Mouse (Mus musculus): Measurements from ENCODE around the gene Slc46a1. TPM values are rescaled to one million over a fixed set of nuclear protein-coding genes. Genes with fewer than 3 reads are reported as not detected.

Gene Slc46a1
- polyA plus RNA-seq, 1 experiment from 2014 or later, result 24.7 TPM

DNA sequence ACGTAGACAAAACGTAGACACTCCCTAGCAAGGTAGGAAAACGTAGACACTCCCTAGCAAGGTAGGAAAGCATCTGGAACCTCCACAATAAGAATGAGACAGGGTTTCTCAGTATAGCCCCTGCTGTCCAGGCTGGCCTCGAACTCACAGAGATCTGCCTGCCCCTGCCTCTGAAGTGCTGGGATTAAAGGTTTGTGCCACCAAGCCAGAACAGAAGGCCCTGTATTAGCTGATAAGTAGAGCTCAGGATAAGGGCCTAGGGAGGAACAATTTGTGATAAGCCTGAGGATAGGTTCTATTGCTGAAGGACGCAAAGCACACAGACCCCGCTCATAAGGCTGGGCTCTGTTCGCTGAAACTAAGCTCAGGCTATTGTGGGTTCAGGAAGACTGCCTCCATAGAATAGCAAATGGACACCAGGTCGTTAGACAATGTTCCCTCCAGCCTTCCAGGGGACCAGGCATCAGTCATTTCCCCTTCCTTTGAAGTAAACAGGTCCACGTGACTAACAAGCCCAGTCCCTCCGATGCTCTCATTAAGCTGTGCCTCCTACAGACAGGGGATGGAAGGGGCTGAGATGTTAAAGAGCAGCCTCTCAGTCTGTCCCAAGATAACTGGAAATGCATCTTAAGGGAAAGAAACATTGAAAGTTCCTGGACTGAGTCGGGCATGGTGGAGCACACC, 35.2 kb upstream of the Slc46a1 start:
- Histone ChIP-seq H3K4me3 (ENCODE audit: low read length) (no peak overlapping the region), H3K9me3 (ENCODE audit: low read length) (no peaks in the 10 kb centered on the region), H3K4me2 (replicated peaks; ENCODE audit: low read depth, low read length) (no peak overlapping the region), H3K36me3 (ENCODE audit: insufficient read depth, low read length) (no peaks in the 10 kb centered on the region), H3K27ac (ENCODE audit: low read length) (no peak overlapping the region), H3K4me1 (ENCODE audit: insufficient read depth, low read length) (peaks cover 14% of the 10 kb centered on the region), H3K9ac (replicated peaks; ENCODE audit: low read length) (no peak overlapping the region), H3K27me3 (ENCODE audit: insufficient read depth, low read length) (no peaks in the 10 kb centered on the region)
- WGBS, result 39% methylated on average over 11 of the region's 11 CpGs
- ATAC-seq (ENCODE audit: low FRiP score, low TSS enrichment), result no peak

GRCm38 (mm10) chr11:78431176-78431575, 34.3 kb upstream of the Slc46a1 start:
- no peak for ATAC-seq (ENCODE audit: low FRiP score, low TSS enrichment)
- 61% methylated on average over 10 of the region's 10 CpGs for WGBS
- H3K27ac ChIP-seq (ENCODE audit: low read length), result no peak overlapping the region
- no peak overlapping the region for H3K4me2 ChIP-seq (replicated peaks; ENCODE audit: low read depth, low read length)
- H3K9me3 ChIP-seq (ENCODE audit: low read length), result no peaks in the 10 kb centered on the region
- H3K36me3 ChIP-seq (ENCODE audit: insufficient read depth, low read length), result no peaks in the 10 kb centered on the region
- H3K9ac ChIP-seq (replicated peaks; ENCODE audit: low read length), result no peak overlapping the region
- no peaks in the 10 kb centered on the region for H3K27me3 ChIP-seq (ENCODE audit: insufficient read depth, low read length)
- peaks cover 22% of the 10 kb centered on the region for H3K4me1 ChIP-seq (ENCODE audit: insufficient read depth, low read length)
- H3K4me3 ChIP-seq (ENCODE audit: low read length), result no peak overlapping the region

DNA sequence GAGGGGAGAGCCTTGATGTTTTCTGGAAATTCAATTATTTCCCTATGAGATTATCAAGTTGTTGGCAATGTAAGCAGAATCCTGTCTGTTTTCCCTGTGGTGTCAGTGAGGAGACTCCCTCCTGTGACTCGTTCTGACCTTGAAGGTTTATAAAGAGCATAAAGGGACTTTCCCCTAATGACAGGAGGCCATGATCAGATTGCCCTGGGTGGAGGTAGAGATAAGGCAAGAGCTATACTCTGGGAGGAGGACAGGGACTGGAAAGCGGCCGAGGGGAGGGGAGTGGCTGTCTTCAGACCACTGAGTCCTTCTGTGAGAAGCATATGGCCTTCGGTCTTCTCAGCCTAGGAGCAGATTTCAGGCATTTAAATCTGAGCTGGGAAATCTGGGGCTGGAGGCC, 31.4 kb upstream of the Slc46a1 start:
- Histone ChIP-seq H3K4me3 (ENCODE audit: low read length) (no peak overlapping the region), H3K4me2 (replicated peaks; ENCODE audit: low read depth, low read length) (no peak overlapping the region), H3K36me3 (ENCODE audit: insufficient read depth, low read length) (no peaks in the 10 kb centered on the region), H3K27ac (ENCODE audit: low read length) (no peak overlapping the region), H3K9ac (replicated peaks; ENCODE audit: low read length) (no peak overlapping the region), H3K9me3 (ENCODE audit: low read length) (no peaks in the 10 kb centered on the region), H3K27me3 (ENCODE audit: insufficient read depth, low read length) (no peaks in the 10 kb centered on the region), H3K4me1 (ENCODE audit: insufficient read depth, low read length) (peaks cover 21% of the 10 kb centered on the region)
- WGBS, result 44% methylated on average over 4 of the region's 4 CpGs
- ATAC-seq (ENCODE audit: low FRiP score, low TSS enrichment), result no peak

DNA sequence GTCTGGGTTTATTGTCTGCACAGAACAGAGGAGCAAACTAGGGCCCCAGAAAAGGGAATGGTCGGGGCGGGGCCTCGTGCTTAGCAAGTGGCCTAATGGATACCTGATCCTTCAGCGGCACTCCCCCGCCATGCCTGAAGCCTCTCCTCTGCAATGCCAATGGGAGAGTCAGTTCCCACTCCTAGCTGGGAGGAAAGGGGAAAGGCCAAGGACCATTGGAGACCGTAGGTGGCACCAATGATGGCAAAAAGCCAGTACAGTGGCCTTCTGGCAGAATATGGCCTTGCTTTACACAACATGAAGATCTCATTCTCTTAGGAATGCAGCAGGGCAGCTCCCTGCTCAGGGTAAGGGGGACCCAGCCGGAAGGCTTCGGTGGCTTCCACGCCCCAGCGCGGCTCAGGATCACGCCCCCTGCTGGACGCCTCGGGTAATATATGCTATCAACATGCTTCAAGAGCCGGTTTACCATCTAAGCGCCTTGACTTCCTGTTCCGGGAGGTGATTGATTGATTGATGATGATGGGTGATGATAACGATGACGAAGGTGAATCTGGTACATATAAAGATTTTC, 29.6 kb upstream of the Slc46a1 start:
- Histone ChIP-seq H3K9ac (replicated peaks; ENCODE audit: low read length) (peak overlapping the region; percentile 11; the same call in 1 of the 2 replicates), H3K9me3 (ENCODE audit: low read length) (no peaks in the 10 kb centered on the region), H3K27ac (ENCODE audit: low read length) (peak overlapping the region; percentile 88), H3K36me3 (ENCODE audit: insufficient read depth, low read length) (no peaks in the 10 kb centered on the region), H3K4me3 (ENCODE audit: low read length) (peak overlapping the region; percentile 6; the same call in 1 of the 2 replicates), H3K4me1 (ENCODE audit: insufficient read depth, low read length) (peaks cover 21% of the 10 kb centered on the region), H3K27me3 (ENCODE audit: insufficient read depth, low read length) (no peaks in the 10 kb centered on the region), H3K4me2 (replicated peaks; ENCODE audit: low read depth, low read length) (peak overlapping the region; percentile 38)
- peak; percentile 92 for ATAC-seq (ENCODE audit: low FRiP score, low TSS enrichment)
- 3% methylated on average over 19 of the region's 19 CpGs for WGBS

DNA sequence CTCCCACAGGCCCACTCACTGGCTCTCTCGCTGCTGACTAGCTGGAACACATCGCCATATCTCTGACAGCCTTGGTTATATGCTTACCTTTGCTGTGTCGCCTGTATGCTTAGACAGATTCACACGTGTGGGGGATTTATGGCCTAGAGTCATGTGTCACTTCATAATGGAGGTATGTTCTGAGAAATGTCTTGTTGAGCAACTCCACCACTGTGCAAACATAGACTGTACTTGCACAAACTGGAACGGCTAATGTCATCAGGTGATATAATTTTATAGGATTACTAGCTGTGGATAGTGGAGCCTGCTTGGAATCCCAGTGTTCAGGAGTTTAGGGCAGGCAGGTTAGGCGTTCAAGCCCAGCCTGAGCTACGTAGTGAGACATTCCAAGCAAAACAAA, 28.3 kb upstream of the Slc46a1 start:
- WGBS, result 86% methylated on average over 7 of the region's 7 CpGs
- Histone ChIP-seq H3K4me2 (replicated peaks; ENCODE audit: low read depth, low read length) (no peak overlapping the region), H3K36me3 (ENCODE audit: insufficient read depth, low read length) (no peaks in the 10 kb centered on the region), H3K4me3 (ENCODE audit: low read length) (no peak overlapping the region), H3K4me1 (ENCODE audit: insufficient read depth, low read length) (peaks cover 17% of the 10 kb centered on the region), H3K9me3 (ENCODE audit: low read length) (no peaks in the 10 kb centered on the region), H3K27me3 (ENCODE audit: insufficient read depth, low read length) (no peaks in the 10 kb centered on the region), H3K9ac (replicated peaks; ENCODE audit: low read length) (no peak overlapping the region), H3K27ac (ENCODE audit: low read length) (no peak overlapping the region)
- ATAC-seq (ENCODE audit: low FRiP score, low TSS enrichment), result no peak

DNA sequence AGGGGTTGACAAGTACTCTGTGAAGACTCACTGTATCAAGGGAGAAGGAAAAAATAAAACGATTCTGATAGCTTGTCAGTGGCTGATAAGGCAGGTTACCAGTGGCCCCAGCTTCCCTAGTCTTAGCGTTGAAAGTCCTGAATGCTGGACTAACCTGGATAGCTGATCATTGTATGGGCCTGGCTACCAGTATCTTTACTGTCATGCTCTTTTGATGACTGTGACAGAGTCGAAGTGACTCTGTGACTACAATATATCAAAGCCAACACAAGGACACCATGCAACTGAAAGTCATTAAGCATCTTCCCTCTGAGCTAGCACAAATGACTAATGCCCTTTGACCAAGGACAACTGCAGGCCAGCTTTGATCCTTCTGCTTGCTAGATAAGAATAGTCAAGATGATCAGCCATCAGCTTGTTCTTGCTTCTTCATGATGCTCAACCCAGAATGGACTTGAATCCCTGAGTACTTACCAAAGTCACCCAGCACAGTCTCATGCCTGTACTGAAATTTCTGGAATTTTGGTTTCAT, 27.0 kb upstream of the Slc46a1 start:
- Histone ChIP-seq H3K4me3 (ENCODE audit: low read length) (no peak overlapping the region), H3K36me3 (ENCODE audit: insufficient read depth, low read length) (no peaks in the 10 kb centered on the region), H3K9me3 (ENCODE audit: low read length) (no peaks in the 10 kb centered on the region), H3K4me2 (replicated peaks; ENCODE audit: low read depth, low read length) (no peak overlapping the region), H3K9ac (replicated peaks; ENCODE audit: low read length) (no peak overlapping the region), H3K27ac (ENCODE audit: low read length) (no peak overlapping the region), H3K4me1 (ENCODE audit: insufficient read depth, low read length) (peaks cover 17% of the 10 kb centered on the region), H3K27me3 (ENCODE audit: insufficient read depth, low read length) (no peaks in the 10 kb centered on the region)
- WGBS, result 78% methylated on average over 3 of the region's 3 CpGs
- ATAC-seq (ENCODE audit: low FRiP score, low TSS enrichment), result no peak

GRCm38 (mm10) chr11:78443115-78443514, 22.4 kb upstream of the Slc46a1 start:
- Histone ChIP-seq H3K9ac (replicated peaks; ENCODE audit: low read length) (no peak overlapping the region), H3K36me3 (ENCODE audit: insufficient read depth, low read length) (no peaks in the 10 kb centered on the region), H3K27ac (ENCODE audit: low read length) (no peak overlapping the region), H3K4me1 (ENCODE audit: insufficient read depth, low read length) (no peaks in the 10 kb centered on the region), H3K9me3 (ENCODE audit: low read length) (no peaks in the 10 kb centered on the region), H3K27me3 (ENCODE audit: insufficient read depth, low read length) (no peaks in the 10 kb centered on the region), H3K4me3 (ENCODE audit: low read length) (no peak overlapping the region), H3K4me2 (replicated peaks; ENCODE audit: low read depth, low read length) (no peak overlapping the region)
- no peak for ATAC-seq (ENCODE audit: low FRiP score, low TSS enrichment)
- 81% methylated on average over 5 of the region's 5 CpGs for WGBS

GRCm38 (mm10) chr11:78447168-78447567, 18.3 kb upstream of the Slc46a1 start:
- 62% methylated on average over 3 of the region's 3 CpGs for WGBS
- Histone ChIP-seq H3K36me3 (ENCODE audit: insufficient read depth, low read length) (no peaks in the 10 kb centered on the region), H3K9ac (replicated peaks; ENCODE audit: low read length) (no peak overlapping the region), H3K4me3 (ENCODE audit: low read length) (no peak overlapping the region), H3K4me2 (replicated peaks; ENCODE audit: low read depth, low read length) (no peak overlapping the region), H3K9me3 (ENCODE audit: low read length) (no peaks in the 10 kb centered on the region), H3K27me3 (ENCODE audit: insufficient read depth, low read length) (no peaks in the 10 kb centered on the region), H3K27ac (ENCODE audit: low read length) (no peak overlapping the region), H3K4me1 (ENCODE audit: insufficient read depth, low read length) (no peaks in the 10 kb centered on the region)
- no peak for ATAC-seq (ENCODE audit: low FRiP score, low TSS enrichment)

GRCm38 (mm10) chr11:78448242-78448641, 17.3 kb upstream of the Slc46a1 start:
- Histone ChIP-seq H3K9me3 (ENCODE audit: low read length) (no peaks in the 10 kb centered on the region), H3K27ac (ENCODE audit: low read length) (no peak overlapping the region), H3K9ac (replicated peaks; ENCODE audit: low read length) (no peak overlapping the region), H3K4me3 (ENCODE audit: low read length) (no peak overlapping the region), H3K27me3 (ENCODE audit: insufficient read depth, low read length) (no peaks in the 10 kb centered on the region), H3K4me1 (ENCODE audit: insufficient read depth, low read length) (no peaks in the 10 kb centered on the region), H3K4me2 (replicated peaks; ENCODE audit: low read depth, low read length) (no peak overlapping the region), H3K36me3 (ENCODE audit: insufficient read depth, low read length) (no peaks in the 10 kb centered on the region)
- no peak for ATAC-seq (ENCODE audit: low FRiP score, low TSS enrichment)
- 88% methylated on average over 1 of the region's 1 CpGs for WGBS

GRCm38 (mm10) chr11:78450337-78450736, 15.2 kb upstream of the Slc46a1 start:
- Histone ChIP-seq H3K27me3 (ENCODE audit: insufficient read depth, low read length) (no peaks in the 10 kb centered on the region), H3K4me2 (replicated peaks; ENCODE audit: low read depth, low read length) (no peak overlapping the region), H3K4me3 (ENCODE audit: low read length) (no peak overlapping the region), H3K4me1 (ENCODE audit: insufficient read depth, low read length) (no peaks in the 10 kb centered on the region), H3K36me3 (ENCODE audit: insufficient read depth, low read length) (no peaks in the 10 kb centered on the region), H3K27ac (ENCODE audit: low read length) (no peak overlapping the region), H3K9me3 (ENCODE audit: low read length) (no peaks in the 10 kb centered on the region), H3K9ac (replicated peaks; ENCODE audit: low read length) (no peak overlapping the region)
- ATAC-seq (ENCODE audit: low FRiP score, low TSS enrichment), result no peak
- 43% methylated on average over 2 of the region's 2 CpGs for WGBS
